Mouse (Mus musculus) bone marrow macrophage, adult 2 months (primary cell): Measurements from ENCODE around the gene P2rx4. TPM values are rescaled to one million over a fixed set of nuclear protein-coding genes. Genes with fewer than 3 reads are reported as not detected.

Source experiments
- H3K27ac ChIP-seq: 2 replicates; pipeline ENCODE4 v1.5.1; 2012; ENCODE audit warnings: low read depth, low read length; ENCODE audit not compliant: insufficient read depth
- H3K4me1 ChIP-seq: 2 replicates; pipeline ENCODE4 v1.6.1; 2012; ENCODE audit warnings: low read length; ENCODE audit not compliant: control insufficient read depth, insufficient read depth
- H3K4me3 ChIP-seq: 2 replicates; pipeline ENCODE4 v1.5.1; 2012; ENCODE audit warnings: mild to moderate bottlenecking, low read length, moderate library complexity; ENCODE audit not compliant: insufficient read depth
- CTCF ChIP-seq: IDR thresholded peaks from 2 replicates; pipeline ENCODE4 v1.5.1; 2012; ENCODE audit warnings: low read depth, mild to moderate bottlenecking, low read length, moderate library complexity
- POLR2A ChIP-seq: IDR thresholded peaks from 2 replicates; pipeline ENCODE4 v1.6.1; 2012; ENCODE audit warnings: mild to moderate bottlenecking, low read depth, low read length, borderline replicate concordance
- polyA plus RNA-seq: library from polyadenylated mRNA; stranded (reverse); fragments of >200 nt; gene quantifications from 2 replicates; pipeline ENCODE4 v1.2.4, GENCODE M21; 2012; ENCODE audit not compliant: missing spikeins, insufficient read depth, insufficient read length

The P2rx4 gene
- polyA plus RNA-seq, 1 experiment, result 497 TPM

DNA sequence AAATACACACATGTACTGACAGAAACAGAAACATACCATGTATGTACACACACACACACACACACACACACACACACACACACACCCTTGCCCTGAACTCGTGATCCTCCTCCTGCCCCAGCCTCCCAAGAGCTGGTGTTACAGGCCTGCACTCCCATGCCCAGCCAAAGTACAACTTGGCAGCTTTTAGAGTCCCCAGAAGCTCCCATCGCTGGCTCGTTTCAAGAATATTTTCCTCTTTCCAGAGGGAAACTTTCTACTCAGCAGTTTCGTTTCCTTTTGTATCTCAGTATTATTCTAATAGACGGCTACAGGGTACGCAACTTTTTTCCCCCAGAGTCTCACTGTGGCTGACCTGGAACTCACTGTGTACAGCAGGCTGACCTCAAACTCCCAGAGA lies 5.2 kb upstream of the P2rx4 start:
- Histone ChIP-seq H3K4me1 (peaks cover 57% of the 10 kb centered on the region), H3K4me3 (no peak overlapping the region), H3K27ac (peak overlapping the region; percentile 100)
- TF ChIP-seq POLR2A, result no peak

DNA sequence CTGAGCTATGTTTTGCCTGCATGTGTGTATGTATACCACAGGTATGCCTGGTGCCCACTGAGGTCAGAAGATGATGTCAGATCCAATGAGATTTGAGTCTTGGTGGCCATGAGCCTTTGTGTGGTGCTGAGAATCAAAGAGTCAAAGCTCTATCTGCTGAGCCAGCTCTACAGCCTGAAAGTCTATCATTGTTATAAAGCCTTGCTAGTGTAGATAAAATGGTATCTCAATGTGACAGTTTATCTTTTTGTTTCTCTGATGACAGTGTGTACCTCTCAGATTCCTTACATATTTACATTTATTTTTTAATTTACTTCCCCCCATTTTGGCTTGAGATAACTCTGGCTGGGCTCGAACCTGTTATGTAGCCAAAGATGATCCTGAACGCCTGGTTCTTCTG lies 3.8 kb upstream of the P2rx4 start:
- Histone ChIP-seq H3K4me1 (peaks cover 58% of the 10 kb centered on the region), H3K27ac (peak overlapping the region; percentile 97), H3K4me3 (no peak overlapping the region)
- TF ChIP-seq CTCF (no peak), POLR2A (no peak)

DNA sequence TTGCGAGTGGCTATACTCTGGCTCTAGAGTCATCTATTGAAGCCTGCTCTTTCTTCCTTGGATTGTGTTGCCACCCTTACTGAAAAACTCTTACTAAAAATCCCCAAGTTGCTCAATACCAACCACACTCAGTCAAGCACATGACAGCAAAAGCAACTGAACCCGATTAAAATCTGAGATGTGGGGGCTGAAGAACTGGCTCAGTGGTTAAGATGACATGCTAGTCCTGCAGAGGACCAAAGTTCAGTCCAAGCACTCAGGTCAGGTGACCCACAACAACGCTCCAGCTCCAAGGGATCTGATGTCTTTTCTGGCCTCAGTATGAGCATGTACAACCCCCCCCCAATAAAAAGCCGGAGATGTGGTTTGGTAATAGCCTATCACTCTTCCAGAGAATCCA lies 2.8 kb upstream of the P2rx4 start:
- Histone ChIP-seq H3K27ac (peak overlapping the region; percentile 97), H3K4me3 (no peak overlapping the region), H3K4me1 (peaks cover 55% of the 10 kb centered on the region)
- TF ChIP-seq CTCF, result no peak

DNA sequence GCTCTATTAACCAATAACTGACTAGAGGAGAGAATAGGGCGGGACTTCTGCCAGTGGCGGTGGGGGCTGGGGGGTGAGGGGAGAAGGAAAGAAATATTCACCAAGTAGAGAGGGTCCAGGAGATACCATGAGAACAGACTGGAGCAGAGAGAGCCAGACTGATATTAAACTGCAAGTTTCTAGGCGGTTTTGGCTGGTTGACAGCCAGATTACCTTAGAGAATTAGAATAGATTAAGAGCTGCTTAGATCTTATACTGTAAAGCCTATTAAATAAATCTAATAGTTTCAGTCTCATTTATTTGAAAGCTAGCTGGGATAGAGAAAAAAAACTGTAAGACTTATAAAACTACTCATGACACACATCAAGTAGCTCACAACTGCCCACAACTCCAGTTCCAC lies 2.2 kb upstream of the P2rx4 start:
- H3K27ac ChIP-seq, result peak overlapping the region; percentile 97
- H3K4me3 ChIP-seq, result no peak overlapping the region
- no peak for TF ChIP-seq POLR2A
- TF ChIP-seq CTCF, result no peak
- H3K4me1 ChIP-seq, result peaks cover 57% of the 10 kb centered on the region

DNA sequence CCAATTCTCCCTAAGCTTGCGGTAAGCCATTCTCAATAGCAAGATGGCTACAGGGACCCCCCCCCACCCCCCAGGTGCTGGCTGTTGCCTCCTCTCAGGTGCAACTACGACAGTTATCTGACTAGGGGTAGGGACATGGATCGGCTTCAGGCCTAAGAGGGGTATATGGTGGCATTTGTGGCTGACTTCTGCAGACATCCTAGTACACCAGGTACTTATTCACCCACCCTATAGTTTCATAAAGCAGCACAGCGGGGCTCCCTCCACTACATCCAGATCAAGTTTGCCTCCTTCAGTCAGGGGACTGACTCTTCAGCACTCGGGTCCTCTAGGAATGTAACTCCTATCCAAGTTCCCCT lies 448 bp upstream of the P2rx4 start:
- TF ChIP-seq CTCF, result no peak
- no peak for TF ChIP-seq POLR2A
- Histone ChIP-seq H3K4me1 (peaks cover 44% of the 10 kb centered on the region), H3K4me3 (peak overlapping the region; percentile 77)

DNA sequence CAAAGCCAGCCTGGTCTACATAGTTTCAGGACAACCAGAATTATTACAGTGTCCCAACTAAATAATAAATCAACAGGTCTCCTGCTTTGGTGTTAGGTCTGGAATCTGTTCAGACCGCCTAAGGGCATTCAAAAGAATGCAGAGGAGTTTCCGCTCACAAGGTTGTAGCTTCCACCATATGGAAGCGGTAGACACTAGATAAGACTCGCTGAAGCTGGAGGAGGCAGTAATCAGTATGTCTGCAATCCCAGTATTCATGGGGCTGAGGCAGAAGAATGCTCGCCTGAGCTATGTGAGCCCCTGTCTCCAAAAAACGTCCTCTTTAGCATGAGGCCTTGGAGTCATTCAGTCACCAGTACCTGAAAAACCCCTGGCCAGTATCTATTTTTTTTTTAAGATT lies 1.5 kb downstream of the P2rx4 start:
- no peak for TF ChIP-seq POLR2A
- TF ChIP-seq CTCF, result no peak
- Histone ChIP-seq H3K4me1 (peaks cover 32% of the 10 kb centered on the region), H3K27ac (peak overlapping the region; percentile 97; the same call in 1 of the 2 replicates), H3K4me3 (peak overlapping the region; percentile 77)

More for the DNA sequence above, 448 bp upstream of the P2rx4 start:
- peak overlapping the region; percentile 97 for H3K27ac ChIP-seq

DNA sequence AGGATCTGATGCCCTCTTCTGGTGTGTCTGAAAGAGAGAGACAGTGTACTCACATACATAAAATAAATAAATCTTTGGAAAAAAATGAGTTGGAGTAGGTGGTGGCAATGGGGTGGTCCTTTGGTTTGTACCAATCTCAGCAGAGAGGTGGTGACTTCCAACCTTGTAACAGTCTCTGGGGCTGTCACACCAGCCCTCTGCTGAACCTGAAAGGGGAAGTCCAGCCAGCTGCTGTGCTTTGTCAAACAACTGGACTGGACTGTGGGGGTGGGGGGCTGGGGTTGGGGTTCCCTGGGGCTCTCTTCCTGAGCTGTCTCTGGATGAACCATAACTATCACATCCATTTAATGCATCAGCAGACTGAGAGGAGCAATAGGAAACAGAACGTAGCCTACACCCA lies 8.4 kb downstream of the P2rx4 start:
- Histone ChIP-seq H3K27ac (peak overlapping the region; percentile 45), H3K4me1 (peaks cover 24% of the 10 kb centered on the region), H3K4me3 (no peak overlapping the region)
- TF ChIP-seq CTCF (no peak), POLR2A (no peak)

DNA sequence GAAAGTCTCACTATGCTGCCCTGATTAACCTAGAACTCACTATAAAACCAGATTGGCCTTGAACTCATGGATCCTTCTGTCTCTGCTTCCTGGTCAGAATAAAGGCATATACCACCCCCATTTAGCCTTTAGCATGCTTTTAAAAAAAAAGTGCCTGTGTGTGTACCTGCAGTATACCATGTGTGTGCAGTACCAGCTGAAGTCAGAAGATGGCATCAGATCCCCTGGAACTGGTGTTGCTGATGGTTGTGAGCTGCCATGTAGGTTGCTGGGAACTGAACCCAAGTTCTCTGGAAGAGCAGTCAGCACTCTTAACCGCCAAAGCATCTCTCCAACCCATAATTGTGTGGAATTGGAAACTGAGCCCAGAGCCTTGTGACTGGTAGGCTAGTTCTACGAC lies 9.4 kb downstream of the P2rx4 start:
- Histone ChIP-seq H3K27ac (no peak overlapping the region), H3K4me1 (peaks cover 24% of the 10 kb centered on the region), H3K4me3 (no peak overlapping the region)
- no peak for TF ChIP-seq CTCF
- TF ChIP-seq POLR2A, result no peak

DNA sequence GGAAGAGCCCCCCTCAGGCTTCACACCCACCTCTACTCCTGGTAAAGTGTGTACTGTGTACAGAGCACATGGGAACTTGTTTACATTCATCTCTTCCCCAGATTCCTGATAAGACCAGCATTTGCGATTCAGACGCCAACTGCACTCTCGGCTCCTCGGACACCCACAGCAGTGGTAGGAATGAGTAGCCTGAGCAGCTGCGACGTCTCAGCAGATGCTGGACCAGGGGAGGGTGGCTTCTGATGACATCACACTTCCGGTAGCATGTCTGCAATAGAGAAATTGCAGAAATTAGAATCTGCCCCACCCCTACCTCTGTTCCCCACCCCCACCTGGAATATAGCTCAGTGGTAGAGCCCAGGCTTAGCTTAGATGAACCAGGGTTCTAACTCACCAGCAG lies 11.1 kb downstream of the P2rx4 start:
- Histone ChIP-seq H3K4me3 (no peak overlapping the region), H3K27ac (no peak overlapping the region), H3K4me1 (peaks cover 24% of the 10 kb centered on the region)
- no peak for TF ChIP-seq POLR2A
- TF ChIP-seq CTCF, result no peak

DNA sequence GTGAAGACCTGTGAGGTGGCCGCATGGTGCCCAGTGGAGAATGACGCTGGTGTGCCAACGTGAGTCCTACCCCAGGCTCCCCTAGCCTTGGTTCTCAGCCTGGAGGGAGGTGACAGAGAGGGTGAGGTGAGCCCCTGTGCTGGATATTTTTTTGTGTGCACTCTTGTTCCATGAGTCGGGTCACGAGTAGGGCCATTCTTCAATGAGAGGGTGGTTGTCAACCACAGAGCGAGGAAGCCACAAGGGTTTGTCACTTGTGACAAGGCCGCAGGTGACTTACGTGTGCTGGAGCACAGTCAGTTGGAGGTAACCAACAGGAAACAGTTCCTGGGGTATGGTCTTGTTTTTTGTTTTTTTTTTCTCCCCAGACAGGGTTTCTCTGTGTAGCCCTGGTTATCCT lies 11.8 kb downstream of the P2rx4 start:
- Histone ChIP-seq H3K4me1 (peaks cover 24% of the 10 kb centered on the region), H3K27ac (no peak overlapping the region), H3K4me3 (no peak overlapping the region)
- no peak for TF ChIP-seq POLR2A
- TF ChIP-seq CTCF, result no peak

DNA sequence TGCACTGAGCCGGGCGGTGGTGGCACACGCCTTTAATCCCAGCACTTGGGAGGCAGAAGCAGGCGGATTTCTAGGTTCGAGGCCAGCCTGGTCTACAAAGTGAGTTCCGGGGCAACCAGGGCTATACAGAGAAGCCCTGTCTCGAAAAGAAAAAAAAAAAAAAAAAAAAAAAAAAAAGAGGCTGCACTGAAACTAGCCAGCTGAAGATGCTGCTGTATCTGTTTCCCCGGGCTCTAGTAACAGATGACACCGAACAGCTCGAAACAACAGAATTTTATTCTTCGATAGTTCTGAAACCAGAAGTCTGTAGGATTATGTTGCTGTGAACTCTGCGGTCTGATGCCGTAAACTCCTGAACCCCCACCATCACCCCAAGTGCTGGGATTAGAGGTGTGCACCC lies 18.1 kb downstream of the P2rx4 start:
- TF ChIP-seq POLR2A (no peak), CTCF (no peak)
- H3K27ac ChIP-seq, result no peak overlapping the region

More for the DNA sequence above, 18.1 kb downstream of the P2rx4 start:
- Histone ChIP-seq H3K4me3 (no peak overlapping the region), H3K4me1 (no peaks in the 10 kb centered on the region)
